Mouse (Mus musculus): Measurements from ENCODE around the gene Olfr331. TPM values are rescaled to one million over a fixed set of nuclear protein-coding genes. Genes with fewer than 3 reads are reported as not detected.

Gene Olfr331
- polyA plus RNA-seq (2012; rRNA removed): not detected in 2 replicates

DNA sequence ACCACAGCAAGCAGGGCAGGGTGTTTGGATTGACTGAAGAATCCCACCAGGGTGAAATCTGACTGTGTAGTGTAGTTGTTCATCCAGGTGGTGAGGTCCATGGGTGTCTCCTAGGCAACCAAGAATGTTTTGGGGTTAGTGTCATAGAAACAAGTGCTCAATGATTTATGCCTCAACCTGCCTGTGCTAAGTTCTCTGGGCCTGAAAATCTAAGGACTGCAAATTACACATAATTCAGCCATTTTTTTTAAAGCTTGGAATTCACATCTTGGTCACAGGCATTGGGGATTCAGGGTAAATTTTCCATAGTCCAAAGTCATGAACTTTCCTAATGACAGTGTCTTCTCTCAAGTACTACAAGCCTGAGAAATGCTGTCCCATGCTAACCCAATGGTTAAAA, at the start of gene Olfr331:
Gene Olfr331, minus strand, starts transcription at position 101 of the 400 bp plus-strand sequence.

DNA sequence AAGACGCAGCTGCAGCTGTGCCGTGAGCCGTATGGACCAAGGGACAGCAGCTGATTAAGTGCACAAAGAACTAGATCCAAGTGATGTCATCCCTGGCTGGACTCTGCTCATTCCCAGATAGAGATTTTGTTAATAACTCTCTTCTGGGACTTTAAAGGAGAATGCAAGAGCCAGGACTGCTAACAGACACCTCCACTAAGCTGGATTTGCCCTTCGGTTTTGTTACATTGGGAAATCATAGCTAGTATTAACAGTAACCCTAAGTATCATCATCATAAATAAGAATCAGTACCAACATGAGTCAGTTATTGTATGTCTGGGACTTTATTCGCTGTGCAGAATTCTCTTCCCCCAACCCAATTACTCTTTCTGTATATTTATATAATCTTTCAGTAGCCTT, 44.0 kb upstream of the Olfr331 start, which contains the start of gene Olfr329-ps:
Gene Olfr329-ps, minus strand, starts transcription at position 101 of the 400 bp plus-strand sequence.

DNA sequence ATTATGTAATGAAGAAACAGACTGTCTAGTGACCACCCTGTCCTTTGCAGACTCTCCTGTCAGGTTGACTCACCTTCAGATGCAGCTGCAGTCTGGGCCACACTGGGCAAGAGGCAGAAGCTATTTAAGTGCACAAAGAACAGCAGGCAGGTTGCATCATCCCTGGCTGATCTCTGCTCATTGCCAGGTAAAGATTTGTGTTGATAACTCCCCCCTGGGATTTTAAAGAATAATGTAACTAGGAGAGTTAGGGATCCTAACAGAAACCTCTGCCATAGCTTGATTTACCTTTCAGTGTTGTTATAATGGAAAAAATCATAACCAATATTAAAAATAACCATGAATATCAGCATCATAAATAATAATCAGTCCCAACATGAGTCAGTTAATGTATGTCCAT, 32.4 kb upstream of the Olfr331 start, which contains the start of gene Olfr330:
Gene Olfr330, minus strand, starts transcription at position 101 of the 400 bp plus-strand sequence.

DNA sequence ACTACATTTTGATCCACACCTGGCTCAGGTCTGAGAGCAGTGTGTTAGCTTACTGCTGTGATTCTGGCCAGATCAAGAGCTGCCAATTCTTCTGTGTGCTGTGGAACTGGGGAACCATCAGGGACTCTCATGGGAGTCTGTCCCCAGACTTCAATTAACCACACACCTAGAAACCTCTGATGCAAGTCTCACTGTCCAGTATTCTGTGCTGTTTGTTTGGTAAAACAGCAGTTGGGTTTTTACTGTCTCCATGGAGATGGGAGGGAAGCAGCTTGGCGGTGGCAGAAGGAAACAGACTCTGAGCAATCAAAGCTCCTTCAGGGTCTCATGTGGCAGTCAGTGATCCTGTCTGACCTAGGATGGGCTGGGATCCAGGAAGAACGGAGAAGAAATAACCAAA, 9.9 kb downstream of the Olfr331 start, which contains the start of gene Olfr332:
Gene Olfr332, minus strand, starts transcription at position 101 of the 400 bp plus-strand sequence.

DNA sequence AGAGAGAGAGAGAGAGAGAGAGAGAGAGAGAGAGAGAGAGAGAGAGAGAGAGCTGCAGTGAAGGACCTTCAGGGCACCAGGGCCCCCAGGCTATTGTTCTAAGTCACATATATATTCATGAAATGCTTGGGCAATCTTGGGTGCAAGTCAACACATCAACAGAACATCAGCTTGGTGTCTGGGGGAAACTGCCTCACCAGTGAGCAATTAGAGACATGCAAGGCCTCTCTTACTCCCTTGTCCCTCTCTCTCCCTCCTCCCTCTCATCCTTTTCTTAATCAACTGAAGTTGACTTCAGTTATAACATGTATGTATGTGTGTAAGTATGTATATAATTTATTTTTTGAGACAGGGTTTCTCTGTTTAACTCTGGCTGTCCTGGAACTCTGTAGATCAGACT, 40.2 kb downstream of the Olfr331 start, which contains the start of gene Olfr30:
Gene Olfr30, minus strand, starts transcription at position 101 of the 400 bp plus-strand sequence.

DNA sequence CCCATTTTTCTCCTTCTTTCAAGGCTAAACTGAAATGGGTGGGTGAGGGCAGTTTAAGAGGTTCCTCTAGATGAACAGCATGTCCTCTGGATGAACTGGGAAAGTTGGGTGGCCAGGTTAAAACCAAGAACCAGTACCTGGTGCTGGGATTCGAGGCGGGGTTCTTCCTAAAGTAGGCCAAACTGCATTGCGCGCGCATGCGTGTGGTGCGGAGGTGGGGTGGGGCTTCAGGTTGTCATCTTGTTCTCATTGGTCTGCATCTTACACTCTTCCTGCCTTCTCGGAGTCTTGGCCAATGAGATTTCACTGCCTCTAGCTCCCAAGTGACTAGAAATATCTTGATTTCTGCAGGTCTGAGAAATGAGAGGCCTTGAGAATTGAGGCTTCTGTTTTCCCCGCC, 49.6 kb downstream of the Olfr331 start, which contains the start of gene Lypd9:
Gene Lypd9, minus strand, starts transcription at position 165 of the 400 bp plus-strand sequence.

Other genes starting within 250 kb of the Olfr331 start
- gene 4930438A08Rik, start 227.8 kb downstream of the Olfr331 start, polyA plus RNA-seq (2012; rRNA removed): 0.05 TPM in 1 of 2 replicates, not detected in the other
- 43.0 and 45.3 TPM in 2 replicates for gene Zfp692, start 195.5 kb downstream of the Olfr331 start, polyA plus RNA-seq (2012; rRNA removed)
- gene Zfp672, start 172.2 kb downstream of the Olfr331 start, polyA plus RNA-seq (2012; rRNA removed): 46.9 and 49.0 TPM in 2 replicates
- 36.8 and 41.1 TPM in 2 replicates for gene Sh3bp5l, start 171.8 kb downstream of the Olfr331 start, polyA plus RNA-seq (2012; rRNA removed)
- gene Lypd8, start 123.5 kb downstream of the Olfr331 start, polyA plus RNA-seq (2012; rRNA removed): 11,928 and 12,556 TPM in 2 replicates
- gene 1810065E05Rik, start 81.5 kb downstream of the Olfr331 start, polyA plus RNA-seq (2012; rRNA removed): 344 and 578 TPM in 2 replicates
- not detected in 2 replicates for gene Gm12253, start 70.0 kb downstream of the Olfr331 start, polyA plus RNA-seq (2012; rRNA removed)
- not detected in 2 replicates for gene Lypd9, start 49.6 kb downstream of the Olfr331 start, polyA plus RNA-seq (2012; rRNA removed)
- gene Olfr30, start 40.3 kb downstream of the Olfr331 start, polyA plus RNA-seq (2012; rRNA removed): not detected in 2 replicates
- not detected in 2 replicates for gene Olfr332, start 10.0 kb downstream of the Olfr331 start, polyA plus RNA-seq (2012; rRNA removed)
- not detected in 2 replicates for gene Olfr330, start 32.3 kb upstream of the Olfr331 start, polyA plus RNA-seq (2012; rRNA removed)
- gene Olfr329-ps, start 43.9 kb upstream of the Olfr331 start, polyA plus RNA-seq (2012; rRNA removed): not detected in 2 replicates
- gene Olfr328, start 53.1 kb upstream of the Olfr331 start, polyA plus RNA-seq (2012; rRNA removed): not detected in 2 replicates
- gene Olfr224, start 68.0 kb upstream of the Olfr331 start, polyA plus RNA-seq (2012; rRNA removed): not detected in 2 replicates
- not detected in 2 replicates for gene Olfr325, start 75.2 kb upstream of the Olfr331 start, polyA plus RNA-seq (2012; rRNA removed)
- not detected in 2 replicates for gene Olfr324, start 92.5 kb upstream of the Olfr331 start, polyA plus RNA-seq (2012; rRNA removed)
- 7.3 and 7.4 TPM in 2 replicates for gene 2210407C18Rik, start 113.5 kb upstream of the Olfr331 start, polyA plus RNA-seq (2012; rRNA removed)
- gene Olfr323, start 127.9 kb upstream of the Olfr331 start, polyA plus RNA-seq (2012; rRNA removed): not detected in 2 replicates
- not detected in 2 replicates for gene Trim58, start 137.9 kb upstream of the Olfr331 start, polyA plus RNA-seq (2012; rRNA removed)
- not detected in 2 replicates for gene Olfr322, start 156.2 kb upstream of the Olfr331 start, polyA plus RNA-seq (2012; rRNA removed)
- gene Olfr320, start 178.5 kb upstream of the Olfr331 start, polyA plus RNA-seq (2012; rRNA removed): not detected in 2 replicates
- not detected in 2 replicates for gene Olfr319, start 196.6 kb upstream of the Olfr331 start, polyA plus RNA-seq (2012; rRNA removed)
- gene Olfr318, start 221.4 kb upstream of the Olfr331 start, polyA plus RNA-seq (2012; rRNA removed): not detected in 2 replicates
- not detected in 2 replicates for gene Olfr317, start 236.6 kb upstream of the Olfr331 start, polyA plus RNA-seq (2012; rRNA removed)